Mouse (Mus musculus): ENCODE results near the gene Ferd3l. TPM values are rescaled to one million over a fixed set of nuclear protein-coding genes. Genes with fewer than 3 reads are reported as not detected.

The Ferd3l gene
- polyA plus RNA-seq, 1 experiment from 2014 or later: not detected

DNA sequence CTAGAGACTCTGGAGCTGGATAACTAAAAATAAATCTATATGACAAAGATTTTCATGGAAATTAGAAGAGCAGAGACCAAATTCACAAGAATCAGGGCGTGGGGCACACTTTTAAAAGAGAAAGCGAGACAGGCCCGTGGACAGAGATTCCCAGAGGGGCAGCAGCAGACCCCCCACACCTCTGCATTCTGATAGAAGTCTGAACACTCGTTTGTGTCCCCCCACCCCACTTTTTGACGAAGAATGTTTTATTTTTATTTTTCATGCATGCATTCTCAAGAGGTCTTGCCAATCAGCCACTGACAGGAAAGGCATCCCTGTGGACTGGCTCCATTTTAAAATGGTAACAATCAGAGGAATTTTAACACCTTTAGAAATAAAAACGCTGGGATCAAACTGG lies 31.0 kb downstream of the Ferd3l start:
- TF ChIP-seq CTCF (IDR thresholded peaks at IDR 0.05; ENCODE audit: low read depth): no peak
- peak overlapping the region; percentile 86; the same call in 1 of the 2 replicates for H3K4me2 ChIP-seq (replicated peaks; ENCODE audit: low read depth)
- ATAC-seq: no peak
- WGBS: 14% methylated on average over 6 of the region's 6 CpGs
- H3K4me3 ChIP-seq (ENCODE audit: low read depth, low read length): peak overlapping the region; percentile 58
- H3K36me3 ChIP-seq (ENCODE audit: control insufficient read depth, insufficient read depth): no peaks in the 10 kb centered on the region
- no peaks in the 10 kb centered on the region for H3K4me1 ChIP-seq (replicated peaks; ENCODE audit: control insufficient read depth, insufficient read depth, low read length)
- H3K27ac ChIP-seq (ENCODE audit: low read depth, low read length): no peak overlapping the region
- no peaks in the 10 kb centered on the region for H3K9me3 ChIP-seq (ENCODE audit: control insufficient read depth)
- peaks cover 80% of the 10 kb centered on the region for H3K27me3 ChIP-seq (replicated peaks; ENCODE audit: control insufficient read depth, insufficient read depth, low read length)
- H3K9ac ChIP-seq (ENCODE audit: low read depth, low read length): no peak overlapping the region

DNA sequence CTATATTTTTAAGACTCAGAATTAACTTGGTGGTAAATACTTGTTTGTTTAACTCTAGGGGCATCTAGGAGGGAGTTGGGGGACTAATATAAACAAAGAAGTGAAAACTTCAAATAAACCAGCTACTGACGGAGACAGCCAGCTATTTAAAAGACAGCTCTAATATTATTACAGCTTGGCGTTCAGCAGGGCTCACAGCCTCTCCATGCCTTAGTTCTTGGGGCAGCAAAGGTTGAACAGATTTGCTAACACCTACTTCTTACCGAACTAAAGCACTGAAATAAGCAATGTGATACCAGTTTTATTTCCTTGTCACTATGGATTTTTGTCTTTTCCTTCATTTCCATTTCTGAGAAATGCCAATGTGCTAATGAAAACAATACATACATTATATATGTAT lies 31.6 kb downstream of the Ferd3l start:
- no peak overlapping the region for H3K4me3 ChIP-seq (ENCODE audit: low read depth, low read length)
- H3K9ac ChIP-seq (ENCODE audit: low read depth, low read length): no peak overlapping the region
- H3K27me3 ChIP-seq (replicated peaks; ENCODE audit: control insufficient read depth, insufficient read depth, low read length): peaks cover 81% of the 10 kb centered on the region
- H3K9me3 ChIP-seq (ENCODE audit: control insufficient read depth): no peaks in the 10 kb centered on the region
- H3K27ac ChIP-seq (ENCODE audit: low read depth, low read length): no peak overlapping the region
- H3K4me2 ChIP-seq (replicated peaks; ENCODE audit: low read depth): no peak overlapping the region
- no peaks in the 10 kb centered on the region for H3K4me1 ChIP-seq (replicated peaks; ENCODE audit: control insufficient read depth, insufficient read depth, low read length)
- no peak for ATAC-seq
- TF ChIP-seq CTCF (IDR thresholded peaks at IDR 0.05; ENCODE audit: low read depth): no peak
- WGBS: 12% methylated on average over 3 of the region's 3 CpGs
- no peaks in the 10 kb centered on the region for H3K36me3 ChIP-seq (ENCODE audit: control insufficient read depth, insufficient read depth)

DNA sequence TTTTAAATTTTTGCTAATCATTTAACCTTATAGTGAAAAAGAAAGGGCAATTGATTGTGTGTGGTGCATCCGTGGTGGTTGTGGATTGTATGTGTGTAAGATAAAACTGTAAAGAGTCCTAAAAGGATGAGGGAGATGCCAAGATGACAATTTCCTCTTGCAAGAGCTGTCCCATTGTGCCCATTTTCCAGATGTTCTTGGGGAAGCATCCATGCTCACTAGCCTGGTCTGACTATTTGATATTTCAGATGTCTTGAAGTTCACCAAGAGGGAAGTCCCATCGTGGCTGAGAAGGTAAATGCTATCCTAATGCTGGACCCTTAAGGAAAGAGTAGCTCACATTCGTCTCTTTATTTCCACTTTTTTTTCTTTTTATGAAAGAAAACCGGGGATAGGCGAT lies 32.8 kb downstream of the Ferd3l start:
- 31% methylated on average over 5 of the region's 5 CpGs for WGBS

DNA sequence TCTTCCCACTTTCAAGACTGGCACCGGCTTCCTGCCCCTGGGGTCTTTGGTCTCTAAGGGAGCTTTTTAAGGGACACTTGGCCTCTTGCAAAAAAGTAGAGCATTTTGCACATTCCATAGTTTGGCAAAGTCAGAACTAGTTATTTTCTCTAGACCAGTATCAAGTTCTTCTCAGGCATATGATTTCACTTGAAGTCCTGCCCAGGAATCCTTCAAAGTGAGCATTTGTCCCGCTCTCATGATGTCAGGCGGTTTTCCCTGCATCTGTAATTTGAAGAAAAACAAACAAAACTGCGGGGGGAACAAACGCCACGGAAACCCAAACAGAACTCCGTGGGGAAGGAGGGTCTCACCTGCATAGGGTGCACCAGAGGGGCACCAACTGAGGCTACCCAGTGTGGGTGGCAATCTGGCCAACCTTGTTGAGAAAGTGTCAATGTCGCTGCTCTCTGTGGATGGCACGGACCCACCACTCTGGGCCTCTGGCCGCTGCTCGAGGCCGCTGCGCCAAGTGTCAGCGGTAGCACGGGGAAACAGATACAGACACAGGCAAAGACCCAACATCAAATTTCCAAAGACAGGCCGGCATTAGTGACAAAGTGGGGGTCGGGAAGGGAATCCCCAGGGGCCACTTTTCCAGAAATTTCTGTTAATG lies 34.0 kb downstream of the Ferd3l start:
- Histone ChIP-seq H3K9me3 (ENCODE audit: control insufficient read depth) (no peaks in the 10 kb centered on the region), H3K36me3 (ENCODE audit: control insufficient read depth, insufficient read depth) (no peaks in the 10 kb centered on the region), H3K27ac (ENCODE audit: low read depth, low read length) (no peak overlapping the region), H3K27me3 (replicated peaks; ENCODE audit: control insufficient read depth, insufficient read depth, low read length) (peaks cover 82% of the 10 kb centered on the region), H3K9ac (ENCODE audit: low read depth, low read length) (no peak overlapping the region), H3K4me3 (ENCODE audit: low read depth, low read length) (no peak overlapping the region), H3K4me2 (replicated peaks; ENCODE audit: low read depth) (no peak overlapping the region), H3K4me1 (replicated peaks; ENCODE audit: control insufficient read depth, insufficient read depth, low read length) (no peaks in the 10 kb centered on the region)
- TF ChIP-seq CTCF (IDR thresholded peaks at IDR 0.05; ENCODE audit: low read depth): no peak
- no peak for ATAC-seq
- 21% methylated on average over 17 of the region's 17 CpGs for WGBS

More for the DNA sequence above, 32.8 kb downstream of the Ferd3l start:
- no peaks in the 10 kb centered on the region for H3K4me1 ChIP-seq (replicated peaks; ENCODE audit: control insufficient read depth, insufficient read depth, low read length)
- no peak for ATAC-seq
- H3K36me3 ChIP-seq (ENCODE audit: control insufficient read depth, insufficient read depth): no peaks in the 10 kb centered on the region
- H3K9me3 ChIP-seq (ENCODE audit: control insufficient read depth): no peaks in the 10 kb centered on the region
- no peak for TF ChIP-seq CTCF (IDR thresholded peaks at IDR 0.05; ENCODE audit: low read depth)
- H3K4me3 ChIP-seq (ENCODE audit: low read depth, low read length): no peak overlapping the region
- no peak overlapping the region for H3K4me2 ChIP-seq (replicated peaks; ENCODE audit: low read depth)
- H3K27ac ChIP-seq (ENCODE audit: low read depth, low read length): no peak overlapping the region
- no peak overlapping the region for H3K9ac ChIP-seq (ENCODE audit: low read depth, low read length)
- H3K27me3 ChIP-seq (replicated peaks; ENCODE audit: control insufficient read depth, insufficient read depth, low read length): peaks cover 82% of the 10 kb centered on the region

DNA sequence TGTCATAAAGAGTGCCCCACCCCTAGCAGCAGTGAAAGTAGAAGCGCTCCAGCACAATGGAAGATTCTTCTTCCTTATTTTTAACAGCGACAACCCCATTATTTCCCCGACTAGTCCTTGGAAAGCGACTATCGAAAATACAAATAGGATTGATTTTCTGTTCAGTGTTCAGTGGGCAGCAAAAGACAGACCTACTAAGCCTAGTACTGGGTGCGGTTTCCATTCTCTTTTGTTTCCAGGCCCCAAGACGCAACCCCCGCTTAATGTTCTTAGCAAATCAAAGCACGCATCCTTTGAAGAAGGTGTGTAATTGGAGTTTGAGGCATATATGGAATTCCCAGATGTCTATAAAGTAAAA lies 34.5 kb downstream of the Ferd3l start:
- Histone ChIP-seq H3K4me1 (replicated peaks; ENCODE audit: control insufficient read depth, insufficient read depth, low read length) (no peaks in the 10 kb centered on the region), H3K9ac (ENCODE audit: low read depth, low read length) (no peak overlapping the region), H3K4me3 (ENCODE audit: low read depth, low read length) (no peak overlapping the region), H3K27me3 (replicated peaks; ENCODE audit: control insufficient read depth, insufficient read depth, low read length) (peaks cover 82% of the 10 kb centered on the region), H3K4me2 (replicated peaks; ENCODE audit: low read depth) (no peak overlapping the region), H3K36me3 (ENCODE audit: control insufficient read depth, insufficient read depth) (no peaks in the 10 kb centered on the region), H3K9me3 (ENCODE audit: control insufficient read depth) (no peaks in the 10 kb centered on the region), H3K27ac (ENCODE audit: low read depth, low read length) (no peak overlapping the region)
- ATAC-seq: no peak
- 18% methylated on average over 9 of the region's 9 CpGs for WGBS
- TF ChIP-seq CTCF (IDR thresholded peaks at IDR 0.05; ENCODE audit: low read depth): no peak

DNA sequence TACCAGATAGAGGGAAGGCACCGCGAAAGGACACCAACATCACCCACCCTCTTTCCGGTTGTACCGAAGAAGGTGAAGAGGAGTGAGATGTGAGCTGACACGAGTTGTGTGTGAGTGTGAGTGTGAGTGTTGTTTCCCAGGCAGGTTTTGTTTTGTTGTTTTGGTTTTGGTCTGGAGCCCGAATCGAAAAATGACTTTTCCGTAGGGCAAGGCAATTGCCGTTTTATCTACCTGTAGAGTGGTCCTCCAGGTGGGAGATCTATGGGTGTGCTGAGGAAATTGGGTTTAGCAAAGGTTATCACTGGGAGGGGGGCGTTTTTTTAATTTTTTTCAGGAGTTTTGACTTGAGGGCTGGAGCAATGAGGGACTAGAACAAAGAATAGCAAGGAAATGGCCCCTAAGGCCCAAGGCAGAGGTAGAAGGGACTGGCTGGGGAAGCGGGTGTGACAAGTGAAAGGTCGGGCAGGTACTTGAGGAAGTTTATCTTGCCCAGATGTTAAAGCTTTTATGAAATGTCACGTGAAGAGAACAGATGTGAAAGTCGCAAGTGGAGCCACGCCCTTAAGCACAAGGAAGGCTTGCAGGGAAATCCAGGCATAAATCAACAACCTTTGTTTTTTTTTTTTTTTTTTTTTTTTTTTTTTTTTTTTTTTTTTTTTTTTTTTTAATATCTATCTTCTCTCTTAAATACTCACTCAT lies 35.6 kb downstream of the Ferd3l start:
- 18% methylated on average over 15 of the region's 15 CpGs for WGBS
- Histone ChIP-seq H3K27me3 (replicated peaks; ENCODE audit: control insufficient read depth, insufficient read depth, low read length) (peaks cover 82% of the 10 kb centered on the region), H3K4me3 (ENCODE audit: low read depth, low read length) (no peak overlapping the region), H3K36me3 (ENCODE audit: control insufficient read depth, insufficient read depth) (no peaks in the 10 kb centered on the region), H3K9ac (ENCODE audit: low read depth, low read length) (no peak overlapping the region), H3K27ac (ENCODE audit: low read depth, low read length) (no peak overlapping the region), H3K9me3 (ENCODE audit: control insufficient read depth) (no peaks in the 10 kb centered on the region), H3K4me2 (replicated peaks; ENCODE audit: low read depth) (no peak overlapping the region), H3K4me1 (replicated peaks; ENCODE audit: control insufficient read depth, insufficient read depth, low read length) (no peaks in the 10 kb centered on the region)
- ATAC-seq: no peak
- TF ChIP-seq CTCF (IDR thresholded peaks at IDR 0.05; ENCODE audit: low read depth): no peak
